Mouse (Mus musculus) mouse embryonic stem cell (cell line): Measurements from ENCODE around the gene Espn.

Experiments
- in situ Hi-C, 2 experiments: fragments of 300-500 bp; cut with MboI; formaldehyde crosslinking; loops; 1 replicate in 1 of 2; 3 replicates in 1 of 2; pipeline ENCODE4 v1.14.3; 2019 to 2020; ENCODE audit warnings: low sequenced_read_pairs in 2 of 2, low pct_unique_long_range_greater_than_20kb in 1 of 2, mixed read lengths in 1 of 2; ENCODE audit not compliant: unreplicated experiment in 1 of 2

Espn gene

GRCm38 (mm10) chr4:152088133-152088532 lies 64.0 kb downstream of the Espn start:
- in situ Hi-C loops: no loop called here

GRCm38 (mm10) chr4:152087211-152088081 lies 64.7 kb downstream of the Espn start:
- in situ Hi-C loops: no loop called here

GRCm38 (mm10) chr4:152086505-152087210 lies 65.5 kb downstream of the Espn start:
- in situ Hi-C loops: no loop called here

- in situ Hi-C loops: no loop called here
Measured at GRCm38 (mm10) chr4:152084616-152085015, 67.6 kb downstream of the Espn start.

GRCm38 (mm10) chr4:152083611-152084220 lies 68.5 kb downstream of the Espn start:
- in situ Hi-C loops: no loop called here

GRCm38 (mm10) chr4:152079931-152080330 lies 72.2 kb downstream of the Espn start:
- in situ Hi-C loops: no loop called here

- in situ Hi-C loops: no loop called here
Measured at GRCm38 (mm10) chr4:152079261-152079660, 72.9 kb downstream of the Espn start.

- in situ Hi-C loops: no loop called here
Measured at GRCm38 (mm10) chr4:152078105-152078530, 74.1 kb downstream of the Espn start.

GRCm38 (mm10) chr4:152077191-152077590 lies 75.0 kb downstream of the Espn start:
- in situ Hi-C loops: no loop called here

- in situ Hi-C loops: no loop called here
Measured at GRCm38 (mm10) chr4:152074548-152074947, 77.6 kb downstream of the Espn start.

- in situ Hi-C loops: no loop called here
Measured at GRCm38 (mm10) chr4:152073715-152074114, 78.5 kb downstream of the Espn start.

GRCm38 (mm10) chr4:152072655-152073054 lies 79.5 kb downstream of the Espn start:
- in situ Hi-C loops: no loop called here

- in situ Hi-C loops: no loop called here
Measured at GRCm38 (mm10) chr4:152072121-152072601, 80.0 kb downstream of the Espn start, which contains the start of gene Plekhg5. TSS of gene Plekhg5 (plus strand) at chr4:152072498.

GRCm38 (mm10) chr4:152070494-152071396 lies 81.4 kb downstream of the Espn start:
- in situ Hi-C loops: no loop called here
